Mouse (Mus musculus): ENCODE results near the gene Vmn1r227. TPM values are rescaled to one million over a fixed set of nuclear protein-coding genes. Genes with fewer than 3 reads are reported as not detected.

Vmn1r227 gene
- not detected for total RNA-seq (2021)
- long read RNA-seq, experiment 1, result 0 reads
- long read RNA-seq, experiment 2, result 0 reads

GRCm38 (mm10) chr17:20729543-20729942, at the start of gene Vmn1r227:
Gene Vmn1r227, plus strand, starts transcription at chr17:20729843.
- no peak for DNase-seq (ENCODE audit: low spot score in 2 of 2)

- no peak for DNase-seq (ENCODE audit: low spot score in 2 of 2)
Measured at GRCm38 (mm10) chr17:20682543-20682942, 47.1 kb upstream of the Vmn1r227 start, which contains the start of gene Vmn1r226. Gene Vmn1r226, plus strand, starts transcription at chr17:20682843.

GRCm38 (mm10) chr17:20786057-20786456, 56.4 kb downstream of the Vmn1r227 start, which contains the start of gene Vmn1r228:
Gene Vmn1r228, minus strand, starts transcription at chr17:20786157.
- DNase-seq (ENCODE audit: low spot score in 2 of 2), result no peak

Other genes starting within 250 kb of the Vmn1r227 start
- gene Vmn2r108, start 248.5 kb upstream of the Vmn1r227 start, total RNA-seq (2021), result under 1 TPM; 0.05 TPM
- not detected for gene Vmn1r225, start 231.7 kb upstream of the Vmn1r227 start, total RNA-seq (2021)
- gene Vmn2r109, start 165.1 kb upstream of the Vmn1r227 start, total RNA-seq (2021), result not detected
- not detected for gene Vmn2r110, start 133.4 kb upstream of the Vmn1r227 start, total RNA-seq (2021)
- not detected for gene Fpr-rs3, start 105.0 kb upstream of the Vmn1r227 start, total RNA-seq (2021)
- gene Vmn1r226, start 47.0 kb upstream of the Vmn1r227 start, total RNA-seq (2021), result not detected
- not detected for gene Vmn1r228, start 56.3 kb downstream of the Vmn1r227 start, total RNA-seq (2021)
- under 1 TPM; 0.07 to 0.17 TPM for gene Vmn1r229, start 81.7 kb downstream of the Vmn1r227 start, total RNA-seq (2021)
- not detected for gene Vmn1r230, start 110.6 kb downstream of the Vmn1r227 start, total RNA-seq (2021)
- not detected for gene Vmn1r231, start 175.2 kb downstream of the Vmn1r227 start, total RNA-seq (2021)
- not detected for gene Vmn1r232, start 189.9 kb downstream of the Vmn1r227 start, total RNA-seq (2021)
- gene Ppp2r1a, start 215.5 kb downstream of the Vmn1r227 start, total RNA-seq (2021), result 100 to 1,000 TPM; 793 to 804 TPM

Measured in layer of hippocampus, postnatal 14 days (tissue).